Mouse (Mus musculus) forebrain, embryonic 13.5 days (tissue): Measurements from ENCODE around the gene Acsl5. TPM values are rescaled to one million over a fixed set of nuclear protein-coding genes. Genes with fewer than 3 reads are reported as not detected.

Experiments used
- ATAC-seq: fragments of 200-750 bp; cut with Nextera tagmentation; 2 replicates; pipeline ENCODE4 v1.8.0; 2017
- H3K27ac ChIP-seq: fragments of 300-500 bp; sonication (generic); 2 replicates; pipeline ENCODE4 v1.5.1; 2015; ENCODE audit warnings: inconsistent platforms, mild to moderate bottlenecking, moderate library complexity
- H3K27me3 ChIP-seq: fragments of 300-500 bp; sonication (generic); 2 replicates; pipeline ENCODE4 v1.6.1; 2015; ENCODE audit warnings: mild to moderate bottlenecking, inconsistent platforms
- H3K36me3 ChIP-seq: fragments of 300-500 bp; sonication (generic); 2 replicates; pipeline ENCODE4 v1.6.1; 2015; ENCODE audit warnings: mild to moderate bottlenecking, inconsistent platforms; ENCODE audit not compliant: poor library complexity, severe bottlenecking
- H3K4me1 ChIP-seq: fragments of 300-500 bp; sonication (generic); 2 replicates; pipeline ENCODE4 v1.6.1; 2015; ENCODE audit warnings: inconsistent platforms
- H3K4me2 ChIP-seq: fragments of 300-500 bp; sonication (generic); 2 replicates; pipeline ENCODE4 v1.6.1; 2015; ENCODE audit warnings: inconsistent platforms, mild to moderate bottlenecking, moderate library complexity
- H3K4me3 ChIP-seq: fragments of 300-500 bp; sonication (generic); 2 replicates; pipeline ENCODE4 v1.5.1; 2015; ENCODE audit warnings: mild to moderate bottlenecking, inconsistent platforms
- H3K9ac ChIP-seq: fragments of 300-500 bp; sonication (generic); 2 replicates; pipeline ENCODE4 v1.6.1; 2015; ENCODE audit warnings: mild to moderate bottlenecking, inconsistent platforms
- H3K9me3 ChIP-seq: fragments of 300-500 bp; sonication (generic); replicated peaks from 2 replicates; pipeline ENCODE4 v1.6.1; 2016; ENCODE audit warnings: inconsistent platforms
- WGBS: fragments of 180-500 bp; shearing (Covaris S2); methylation state at CpG from one replicate; pipeline ENCODE4 v1.1.7; 2015; 5-methylcytosine and 5-hydroxymethylcytosine counted together
- polyA plus RNA-seq: library from polyadenylated mRNA; unstranded; fragments of >200 nt; fragmentation: Nextera tagmentation; extraction: Ambion mirVana; gene quantifications from 2 replicates; pipeline ENCODE4 v1.2.1, GENCODE M21; 2015

Acsl5 gene
- polyA plus RNA-seq, 1 experiment from 2014 or later, result 10.9 TPM

DNA sequence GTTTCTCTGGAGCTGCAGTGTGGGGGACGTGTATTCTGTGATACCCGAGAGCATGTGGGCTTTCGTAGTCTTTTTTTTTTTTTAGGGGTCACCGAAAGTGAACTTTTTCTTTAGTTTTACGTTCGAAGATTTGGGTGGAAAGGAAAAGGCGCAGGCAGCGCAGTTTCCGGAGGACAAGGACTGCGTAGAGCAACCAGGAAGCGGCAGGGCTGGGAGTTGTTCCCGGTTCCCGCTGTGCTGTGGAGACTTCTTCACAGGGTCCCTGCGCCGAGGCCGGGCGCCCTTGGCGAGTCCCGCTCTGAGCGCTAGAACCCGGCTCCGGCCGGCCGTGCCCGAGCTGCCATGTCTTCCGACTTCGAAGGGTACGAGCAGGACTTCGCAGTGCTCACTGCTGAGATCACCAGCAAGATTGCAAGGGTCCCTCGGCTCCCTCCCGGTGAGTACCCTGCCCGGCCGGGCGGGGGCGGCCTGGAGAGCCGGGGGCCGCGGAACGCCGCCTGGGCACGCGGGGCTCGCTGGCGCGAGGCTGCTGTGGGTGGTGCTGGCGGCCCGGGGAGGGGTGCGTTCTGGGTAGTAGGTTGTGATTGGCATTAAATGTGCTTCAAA lies 64.5 kb downstream of the Acsl5 start, which contains the start of gene Vti1a:
Vti1a (plus strand) TSS at position 187 of the 606 bp plus-strand sequence.
- Histone ChIP-seq H3K4me1 (peaks cover 47% of the 10 kb centered on the region), H3K9me3 (no peaks in the 10 kb centered on the region), H3K9ac (peak within 1 kb of the TSS; percentile 85), H3K27ac (peak within 1 kb of the TSS; percentile 68; the same call in 1 of the 2 replicates), H3K4me2 (peak within 1 kb of the TSS; percentile 89), H3K36me3 (peaks cover 8% of the 10 kb centered on the region), H3K27me3 (no peaks in the 10 kb centered on the region), H3K4me3 (peak within 1 kb of the TSS; percentile 87)
- peak; percentile 94 for ATAC-seq
- under 1% methylated on average over 48 of the region's 48 CpGs for WGBS

- peak overlapping the region; percentile 85; the same call in 1 of the 2 replicates for H3K9ac ChIP-seq
- peak overlapping the region; percentile 87 for H3K4me3 ChIP-seq
- H3K27ac ChIP-seq, result no peak overlapping the region
- no peaks in the 10 kb centered on the region for H3K27me3 ChIP-seq
- ATAC-seq, result no peak
- peak overlapping the region; percentile 89 for H3K4me2 ChIP-seq
- no peaks in the 10 kb centered on the region for H3K9me3 ChIP-seq
- H3K36me3 ChIP-seq, result peaks cover 3% of the 10 kb centered on the region; the same call in 1 of the 2 replicates
- WGBS, result 60% methylated on average over 10 of the region's 10 CpGs
- peaks cover 47% of the 10 kb centered on the region for H3K4me1 ChIP-seq
Measured at GRCm38 (mm10) chr19:55316901-55317300, 65.2 kb downstream of the Acsl5 start.

- no peaks in the 10 kb centered on the region for H3K9me3 ChIP-seq
- 80% methylated on average over 3 of the region's 3 CpGs for WGBS
- no peak overlapping the region for H3K4me2 ChIP-seq
- H3K9ac ChIP-seq, result no peak overlapping the region
- no peak for ATAC-seq
- H3K27ac ChIP-seq, result no peak overlapping the region
- H3K4me3 ChIP-seq, result no peak overlapping the region
- H3K27me3 ChIP-seq, result no peaks in the 10 kb centered on the region
- peaks cover 31% of the 10 kb centered on the region for H3K4me1 ChIP-seq
- H3K36me3 ChIP-seq, result peaks cover 18% of the 10 kb centered on the region
Measured at GRCm38 (mm10) chr19:55319036-55319435, 67.3 kb downstream of the Acsl5 start.

- Histone ChIP-seq H3K4me3 (no peak overlapping the region), H3K9ac (no peak overlapping the region), H3K27ac (no peak overlapping the region), H3K9me3 (no peaks in the 10 kb centered on the region), H3K27me3 (no peaks in the 10 kb centered on the region), H3K4me2 (no peak overlapping the region), H3K36me3 (peaks cover 18% of the 10 kb centered on the region), H3K4me1 (peaks cover 27% of the 10 kb centered on the region)
- 70% methylated on average over 5 of the region's 5 CpGs for WGBS
- no peak for ATAC-seq
Measured at GRCm38 (mm10) chr19:55319521-55319920, 67.8 kb downstream of the Acsl5 start.

GRCm38 (mm10) chr19:55322604-55323003 lies 70.9 kb downstream of the Acsl5 start:
- no peak for ATAC-seq
- 0 out of 2 replicates have a peak, but pooled peaks cover 8% of the 10 kb centered on the region for H3K4me1 ChIP-seq
- 97% methylated on average over 8 of the region's 8 CpGs for WGBS

GRCm38 (mm10) chr19:55327510-55327909 lies 75.8 kb downstream of the Acsl5 start:
- H3K4me1 ChIP-seq, result no peaks in the 10 kb centered on the region
- no peak overlapping the region for H3K4me2 ChIP-seq
- H3K4me3 ChIP-seq, result no peak overlapping the region
- no peaks in the 10 kb centered on the region for H3K9me3 ChIP-seq
- no peak overlapping the region for H3K27ac ChIP-seq
- H3K9ac ChIP-seq, result no peak overlapping the region
- peaks cover 37% of the 10 kb centered on the region for H3K36me3 ChIP-seq
- WGBS, result 89% methylated on average over 4 of the region's 4 CpGs
- no peak for ATAC-seq
- H3K27me3 ChIP-seq, result no peaks in the 10 kb centered on the region

More at GRCm38 (mm10) chr19:55322604-55323003, 70.9 kb downstream of the Acsl5 start:
- Histone ChIP-seq H3K36me3 (peaks cover 18% of the 10 kb centered on the region), H3K27me3 (no peaks in the 10 kb centered on the region), H3K4me2 (no peak overlapping the region), H3K9ac (no peak overlapping the region), H3K4me3 (no peak overlapping the region), H3K27ac (no peak overlapping the region), H3K9me3 (no peaks in the 10 kb centered on the region)

DNA sequence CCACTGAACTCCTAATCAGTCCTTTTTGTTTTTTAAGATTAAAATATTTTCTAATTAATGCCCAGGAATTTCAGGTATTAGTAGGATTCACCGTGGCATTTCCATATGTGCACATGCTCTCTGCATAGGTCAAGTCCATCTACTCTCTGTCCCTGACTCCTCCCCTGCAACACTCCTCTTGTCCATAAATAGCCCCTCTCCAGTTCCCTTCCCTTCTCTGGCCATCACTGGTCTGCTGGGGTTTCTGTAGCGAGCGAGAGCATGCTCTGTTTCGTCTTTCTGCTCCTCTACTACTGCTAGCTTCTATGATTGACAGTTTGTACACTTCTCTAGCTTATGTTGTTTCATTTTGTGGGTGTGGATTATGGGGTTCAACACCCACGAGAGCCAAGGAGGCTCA lies 80.0 kb downstream of the Acsl5 start:
- Histone ChIP-seq H3K9ac (no peak overlapping the region), H3K4me1 (peaks cover 3% of the 10 kb centered on the region; the same call in 1 of the 2 replicates), H3K27ac (no peak overlapping the region), H3K4me2 (no peak overlapping the region), H3K9me3 (no peaks in the 10 kb centered on the region), H3K36me3 (peaks cover 22% of the 10 kb centered on the region), H3K4me3 (no peak overlapping the region), H3K27me3 (no peaks in the 10 kb centered on the region)
- no peak for ATAC-seq
- WGBS, result 92% methylated on average over 5 of the region's 5 CpGs

- no peak overlapping the region for H3K9ac ChIP-seq
- H3K4me3 ChIP-seq, result no peak overlapping the region
- H3K27ac ChIP-seq, result no peak overlapping the region
- peaks cover 6% of the 10 kb centered on the region; the same call in 1 of the 2 replicates for H3K4me1 ChIP-seq
- no peaks in the 10 kb centered on the region for H3K9me3 ChIP-seq
- no peaks in the 10 kb centered on the region for H3K27me3 ChIP-seq
- peak; percentile 78 for ATAC-seq
- 94% methylated on average over 8 of the region's 8 CpGs for WGBS
- H3K4me2 ChIP-seq, result no peak overlapping the region
- H3K36me3 ChIP-seq, result peaks cover 22% of the 10 kb centered on the region
Measured at GRCm38 (mm10) chr19:55332641-55333268, 81.0 kb downstream of the Acsl5 start.

DNA sequence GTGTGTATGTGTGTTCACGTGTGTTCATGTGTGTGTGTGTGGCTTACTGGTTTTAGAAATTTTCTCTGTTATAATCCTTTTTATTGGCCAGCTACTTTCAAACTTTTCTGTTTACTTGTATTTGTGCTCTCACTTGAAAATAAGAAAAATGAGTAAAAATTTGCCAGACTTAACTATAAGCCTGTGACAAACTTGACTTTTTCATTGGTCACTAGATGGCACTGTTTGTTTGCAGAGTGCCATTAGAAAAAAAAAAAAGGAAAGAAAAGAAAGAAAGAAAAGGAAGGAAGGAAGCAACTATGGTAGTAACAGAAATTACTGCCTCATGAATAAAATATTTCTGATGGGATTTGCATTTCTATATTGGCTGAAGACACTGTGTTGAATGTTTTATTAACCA lies 84.1 kb downstream of the Acsl5 start:
- 97% methylated on average over 1 of the region's 1 CpGs for WGBS
- H3K36me3 ChIP-seq, result peaks cover 3% of the 10 kb centered on the region; the same call in 1 of the 2 replicates
- H3K9ac ChIP-seq, result no peak overlapping the region
- H3K9me3 ChIP-seq, result no peaks in the 10 kb centered on the region
- H3K4me2 ChIP-seq, result no peak overlapping the region
- H3K27ac ChIP-seq, result no peak overlapping the region
- no peaks in the 10 kb centered on the region for H3K27me3 ChIP-seq
- peaks cover 6% of the 10 kb centered on the region; the same call in 1 of the 2 replicates for H3K4me1 ChIP-seq
- ATAC-seq, result no peak
- H3K4me3 ChIP-seq, result no peak overlapping the region

GRCm38 (mm10) chr19:55336441-55336840 lies 84.7 kb downstream of the Acsl5 start:
- Histone ChIP-seq H3K27ac (no peak overlapping the region), H3K9me3 (no peaks in the 10 kb centered on the region), H3K4me1 (peaks cover 6% of the 10 kb centered on the region; the same call in 1 of the 2 replicates), H3K9ac (no peak overlapping the region), H3K4me3 (no peak overlapping the region), H3K4me2 (no peak overlapping the region), H3K27me3 (no peaks in the 10 kb centered on the region), H3K36me3 (peaks cover 1% of the 10 kb centered on the region; the same call in 1 of the 2 replicates)
- 86% methylated on average over 12 of the region's 12 CpGs for WGBS
- ATAC-seq, result no peak

DNA sequence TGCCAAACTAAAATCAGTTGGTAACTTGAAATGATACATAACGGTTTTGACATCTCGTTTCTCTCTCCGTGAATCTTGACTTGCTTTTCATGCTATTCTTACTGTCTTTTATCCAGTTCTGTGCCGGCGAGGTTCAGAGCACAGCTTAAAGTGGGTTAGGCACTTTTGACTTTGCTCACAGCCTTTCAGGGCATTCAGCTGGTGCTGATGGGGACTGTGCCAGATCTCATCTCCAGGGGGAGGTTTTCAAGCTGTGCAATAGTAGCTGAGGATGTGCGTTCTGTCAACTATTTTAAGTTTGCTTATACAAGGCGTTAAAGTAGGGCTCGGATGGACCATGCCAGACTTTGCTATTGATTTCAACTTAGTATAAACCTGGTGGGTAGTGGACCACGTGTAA lies 85.3 kb downstream of the Acsl5 start:
- no peaks in the 10 kb centered on the region for H3K27me3 ChIP-seq
- peaks cover 6% of the 10 kb centered on the region; the same call in 1 of the 2 replicates for H3K4me1 ChIP-seq

GRCm38 (mm10) chr19:55337664-55338063 lies 85.9 kb downstream of the Acsl5 start:
- ATAC-seq, result no peak
- Histone ChIP-seq H3K27ac (no peak overlapping the region), H3K36me3 (no peaks in the 10 kb centered on the region), H3K4me3 (no peak overlapping the region), H3K9ac (no peak overlapping the region), H3K27me3 (no peaks in the 10 kb centered on the region), H3K4me1 (peaks cover 6% of the 10 kb centered on the region; the same call in 1 of the 2 replicates), H3K9me3 (no peaks in the 10 kb centered on the region), H3K4me2 (no peak overlapping the region)
- WGBS, result 89% methylated on average over 10 of the region's 10 CpGs

More for the DNA sequence above, 85.3 kb downstream of the Acsl5 start:
- Histone ChIP-seq H3K4me2 (no peak overlapping the region), H3K4me3 (no peak overlapping the region), H3K27ac (no peak overlapping the region; the same call in 1 of the 2 replicates), H3K9ac (no peak overlapping the region; the same call in 1 of the 2 replicates), H3K36me3 (no peaks in the 10 kb centered on the region), H3K9me3 (no peaks in the 10 kb centered on the region)
- ATAC-seq, result no peak
- 75% methylated on average over 9 of the region's 9 CpGs for WGBS
